Mouse (Mus musculus) spleen, adult 2 months (tissue): ENCODE measurements around the gene Adgrv1.

ENCODE experiments used
- CTCF ChIP-seq: fragments of 200-500 bp; IDR thresholded peaks from 2 replicates; pipeline ENCODE4 v1.5.1; 2011; ENCODE audit warnings: mild to moderate bottlenecking, inconsistent platforms; ENCODE audit not compliant: insufficient read depth, insufficient read length, insufficient replicate concordance; ENCODE audit errors: extremely low read depth
- POLR2A ChIP-seq: fragments of 200-500 bp; IDR thresholded peaks from 2 replicates; pipeline ENCODE4 v1.6.1; 2011; ENCODE audit warnings: low read depth, low read length, inconsistent platforms

DNA sequence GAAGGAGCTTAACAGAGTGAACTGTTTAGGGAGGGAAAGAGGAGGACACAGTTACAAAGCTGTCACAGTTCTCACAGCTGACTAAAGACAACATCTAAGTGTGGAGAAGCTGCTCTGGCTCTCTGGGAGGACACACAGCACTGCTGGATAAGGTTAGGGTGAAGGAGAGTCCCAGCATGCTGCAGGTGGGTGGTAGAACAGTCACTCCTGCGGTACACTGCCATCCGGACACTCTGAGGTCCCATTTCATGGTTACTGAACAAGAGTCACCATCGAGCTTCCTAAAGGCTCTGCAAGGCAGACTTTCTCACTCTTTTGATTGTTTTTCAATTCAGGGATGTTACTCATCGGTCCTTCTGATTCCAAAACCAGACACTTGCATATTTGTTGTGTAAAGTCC is 274.6 kb downstream of the Adgrv1 start:
- TF ChIP-seq CTCF: no peak
- no peak for TF ChIP-seq POLR2A
